Mouse (Mus musculus): ENCODE data around the gene Rnps1. TPM values are rescaled to one million over a fixed set of nuclear protein-coding genes. Genes with fewer than 3 reads are reported as not detected.

Rnps1 gene
- polyA plus RNA-seq, 1 experiment from 2014 or later, result 441 TPM

DNA sequence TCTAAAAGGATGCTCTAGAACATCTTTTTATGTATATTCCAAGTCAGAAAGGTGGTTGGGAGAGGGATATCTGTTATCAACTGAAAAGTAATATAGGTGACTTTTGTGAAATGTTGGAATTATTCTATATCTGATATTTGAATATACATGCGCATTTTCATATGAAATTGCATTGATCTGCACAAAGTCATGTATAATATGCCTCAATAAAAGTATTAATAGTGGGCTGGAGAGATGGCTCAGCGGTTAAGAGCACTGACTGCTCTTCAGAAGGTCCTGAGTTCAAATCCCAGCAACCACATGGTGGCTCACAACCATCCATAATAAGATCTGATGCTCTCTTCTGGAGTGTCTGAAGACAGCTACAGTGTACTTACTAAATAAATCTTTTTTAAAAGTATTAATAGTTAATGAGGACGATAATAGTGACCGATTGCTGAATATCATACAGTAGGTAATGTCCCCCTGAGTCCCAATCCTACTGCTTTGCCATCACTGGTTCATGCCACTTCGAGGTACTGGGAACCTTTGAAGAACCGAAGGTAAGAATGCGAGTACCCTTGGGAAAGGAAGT, 55.1 kb downstream of the Rnps1 start:
- peak overlapping the region; percentile 78 for H3K27ac ChIP-seq (ENCODE audit: low read depth, low read length)
- H3K4me2 ChIP-seq (ENCODE audit: low read depth, low read length, severe bottlenecking), result peak overlapping the region; percentile 98
- 17% methylated on average over 7 of the region's 7 CpGs for WGBS
- H3K27me3 ChIP-seq (ENCODE audit: control insufficient read depth, insufficient read depth, low read length), result no peaks in the 10 kb centered on the region
- peaks cover 9% of the 10 kb centered on the region; the same call in 1 of the 2 replicates for H3K4me1 ChIP-seq (replicated peaks; ENCODE audit: control insufficient read depth, insufficient read depth, low read length)
- H3K36me3 ChIP-seq (ENCODE audit: control insufficient read depth, insufficient read depth, low read length), result no peaks in the 10 kb centered on the region
- peak overlapping the region; percentile 90 for H3K4me3 ChIP-seq (ENCODE audit: low read depth, low read length)
- no peak for DNase-seq (ENCODE audit: low spot score)
- H3K9ac ChIP-seq (ENCODE audit: low read length), result peak overlapping the region; percentile 85
- H3K9me3 ChIP-seq (ENCODE audit: control insufficient read depth, low read length), result no peaks in the 10 kb centered on the region
- ATAC-seq (replicated peaks; ENCODE audit: low FRiP score), result no peak

DNA sequence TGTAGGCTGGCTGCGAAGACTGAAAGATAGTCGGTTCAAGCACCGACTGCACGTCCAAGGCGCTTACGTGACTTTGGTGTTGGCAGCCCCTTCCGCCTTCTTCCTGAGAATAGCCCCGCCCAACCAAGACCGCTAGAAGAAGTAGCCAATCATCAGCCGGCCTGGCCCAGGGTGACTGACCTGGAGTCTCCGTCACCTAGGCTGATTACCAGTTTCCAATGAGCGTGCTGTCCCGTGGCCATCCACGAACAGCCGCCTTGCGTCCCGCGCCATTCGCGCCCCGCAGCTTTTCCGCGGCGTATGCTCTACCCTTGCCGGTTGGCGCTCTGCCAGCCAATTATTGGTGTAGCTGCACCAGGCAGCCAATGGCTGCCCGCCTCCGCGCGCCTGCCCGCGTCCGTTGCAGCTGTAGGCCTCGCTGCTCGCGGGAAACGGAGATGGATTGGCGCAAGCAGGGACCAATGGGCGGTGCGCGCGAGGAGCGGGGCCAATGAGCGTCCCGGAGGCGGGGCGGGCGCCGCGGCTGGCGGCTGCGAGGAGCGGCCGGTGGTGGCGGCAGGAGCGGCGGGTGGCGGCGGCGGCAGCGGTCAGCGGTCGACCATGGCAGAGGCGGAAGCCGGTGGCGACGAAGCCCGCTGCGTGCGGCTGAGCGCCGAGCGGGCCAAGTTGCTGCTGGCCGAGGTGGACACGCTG, 55.7 kb downstream of the Rnps1 start, which contains the start of the genes E4f1 and Pgp:
Gene E4f1 (minus strand): TSS at position 404 of the 693 bp plus-strand sequence.
Gene Pgp (plus strand): TSS at position 483 of the 693 bp plus-strand sequence.
- Histone ChIP-seq H3K36me3 (ENCODE audit: control insufficient read depth, insufficient read depth, low read length) (no peaks in the 10 kb centered on the region), H3K4me2 (ENCODE audit: low read depth, low read length, severe bottlenecking) (peak within 1 kb of the TSS; percentile 98), H3K27ac (ENCODE audit: low read depth, low read length) (peak within 1 kb of the TSS; percentile 78), H3K4me1 (replicated peaks; ENCODE audit: control insufficient read depth, insufficient read depth, low read length) (peaks cover 9% of the 10 kb centered on the region; the same call in 1 of the 2 replicates), H3K27me3 (ENCODE audit: control insufficient read depth, insufficient read depth, low read length) (no peaks in the 10 kb centered on the region), H3K4me3 (ENCODE audit: low read depth, low read length) (peak within 1 kb of the TSS; percentile 90), H3K9me3 (ENCODE audit: control insufficient read depth, low read length) (no peaks in the 10 kb centered on the region), H3K9ac (ENCODE audit: low read length) (peak within 1 kb of the TSS; percentile 85)
- ATAC-seq (replicated peaks; ENCODE audit: low FRiP score) (peak; percentile 97), DNase-seq (ENCODE audit: low spot score) (peak; percentile 99)
- under 1% methylated on average over 60 of the region's 75 CpGs for WGBS

DNA sequence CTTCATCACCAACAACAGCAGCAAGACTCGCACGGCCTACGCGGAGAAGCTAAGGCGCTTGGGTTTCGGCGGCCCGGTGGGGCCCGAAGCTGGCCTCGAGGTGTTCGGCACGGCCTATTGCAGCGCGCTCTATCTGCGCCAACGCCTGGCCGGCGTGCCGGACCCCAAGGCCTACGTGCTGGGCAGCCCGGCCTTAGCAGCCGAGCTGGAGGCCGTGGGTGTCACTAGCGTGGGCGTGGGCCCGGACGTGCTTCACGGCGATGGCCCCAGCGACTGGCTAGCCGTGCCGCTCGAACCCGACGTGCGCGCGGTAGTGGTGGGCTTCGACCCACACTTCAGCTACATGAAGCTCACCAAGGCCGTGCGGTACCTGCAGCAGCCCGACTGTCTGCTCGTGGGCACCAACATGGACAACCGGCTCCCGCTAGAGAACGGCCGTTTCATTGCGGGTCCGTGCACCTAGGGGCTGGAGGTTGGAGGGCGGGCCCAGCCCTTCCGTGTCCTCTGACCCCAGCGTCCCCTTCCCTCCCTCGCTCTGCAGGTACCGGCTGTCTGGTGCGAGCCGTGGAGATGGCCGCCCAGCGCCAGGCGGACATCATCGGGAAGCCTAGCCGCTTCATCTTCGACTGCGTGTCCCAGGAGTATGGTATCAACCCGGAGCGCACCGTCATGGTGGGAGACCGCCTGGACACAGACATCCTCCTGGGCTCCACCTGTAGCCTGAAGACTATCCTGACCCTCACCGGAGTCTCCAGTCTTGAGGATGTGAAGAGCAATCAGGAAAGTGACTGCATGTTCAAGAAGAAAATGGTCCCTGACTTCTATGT, 56.5 kb downstream of the Rnps1 start:
- Histone ChIP-seq H3K4me1 (replicated peaks; ENCODE audit: control insufficient read depth, insufficient read depth, low read length) (peaks cover 9% of the 10 kb centered on the region; the same call in 1 of the 2 replicates), H3K4me3 (ENCODE audit: low read depth, low read length) (peak overlapping the region; percentile 90), H3K9me3 (ENCODE audit: control insufficient read depth, low read length) (no peaks in the 10 kb centered on the region), H3K9ac (ENCODE audit: low read length) (peak overlapping the region; percentile 85), H3K36me3 (ENCODE audit: control insufficient read depth, insufficient read depth, low read length) (no peaks in the 10 kb centered on the region; the same call in 1 of the 2 replicates), H3K4me2 (ENCODE audit: low read depth, low read length, severe bottlenecking) (peak overlapping the region; percentile 98), H3K27me3 (ENCODE audit: control insufficient read depth, insufficient read depth, low read length) (no peaks in the 10 kb centered on the region), H3K27ac (ENCODE audit: low read depth, low read length) (peak overlapping the region; percentile 43)
- ATAC-seq (replicated peaks; ENCODE audit: low FRiP score) (peak; percentile 36), DNase-seq (ENCODE audit: low spot score) (peak; percentile 75)
- 2% methylated on average over 66 of the region's 68 CpGs for WGBS

DNA sequence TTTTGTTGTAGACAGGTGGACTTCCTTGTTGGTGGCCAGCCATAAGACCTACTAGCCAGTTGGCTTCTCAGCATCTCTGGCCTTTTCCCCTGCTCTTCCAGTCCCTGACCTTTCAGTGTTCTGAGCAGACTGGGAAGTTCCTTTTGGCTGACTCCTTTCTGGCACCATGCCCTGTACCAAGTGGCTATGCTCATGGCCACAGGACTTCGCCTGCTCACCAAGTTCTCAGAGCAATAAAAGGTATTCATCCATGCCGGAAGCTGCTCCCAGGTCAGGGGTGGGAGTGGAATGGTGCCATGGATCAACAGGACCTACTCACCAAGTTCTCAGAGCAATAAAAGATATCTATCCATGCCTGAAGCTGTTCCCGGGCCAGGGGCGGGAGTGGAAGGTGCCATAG, 58.1 kb downstream of the Rnps1 start:
- H3K4me1 ChIP-seq (replicated peaks; ENCODE audit: control insufficient read depth, insufficient read depth, low read length), result peaks cover 9% of the 10 kb centered on the region; the same call in 1 of the 2 replicates
- WGBS, result 87% methylated on average over 4 of the region's 4 CpGs
- H3K4me3 ChIP-seq (ENCODE audit: low read depth, low read length), result peak overlapping the region; percentile 90; the same call in 1 of the 2 replicates
- no peak for ATAC-seq (replicated peaks; ENCODE audit: low FRiP score)
- no peaks in the 10 kb centered on the region for H3K27me3 ChIP-seq (ENCODE audit: control insufficient read depth, insufficient read depth, low read length)
- H3K36me3 ChIP-seq (ENCODE audit: control insufficient read depth, insufficient read depth, low read length), result peaks cover 5% of the 10 kb centered on the region; the same call in 1 of the 2 replicates
- no peak overlapping the region for H3K9ac ChIP-seq (ENCODE audit: low read length)
- no peaks in the 10 kb centered on the region for H3K9me3 ChIP-seq (ENCODE audit: control insufficient read depth, low read length)
- DNase-seq (ENCODE audit: low spot score), result no peak
- peak overlapping the region; percentile 98; the same call in 1 of the 2 replicates for H3K4me2 ChIP-seq (ENCODE audit: low read depth, low read length, severe bottlenecking)
- H3K27ac ChIP-seq (ENCODE audit: low read depth, low read length), result no peak overlapping the region

DNA sequence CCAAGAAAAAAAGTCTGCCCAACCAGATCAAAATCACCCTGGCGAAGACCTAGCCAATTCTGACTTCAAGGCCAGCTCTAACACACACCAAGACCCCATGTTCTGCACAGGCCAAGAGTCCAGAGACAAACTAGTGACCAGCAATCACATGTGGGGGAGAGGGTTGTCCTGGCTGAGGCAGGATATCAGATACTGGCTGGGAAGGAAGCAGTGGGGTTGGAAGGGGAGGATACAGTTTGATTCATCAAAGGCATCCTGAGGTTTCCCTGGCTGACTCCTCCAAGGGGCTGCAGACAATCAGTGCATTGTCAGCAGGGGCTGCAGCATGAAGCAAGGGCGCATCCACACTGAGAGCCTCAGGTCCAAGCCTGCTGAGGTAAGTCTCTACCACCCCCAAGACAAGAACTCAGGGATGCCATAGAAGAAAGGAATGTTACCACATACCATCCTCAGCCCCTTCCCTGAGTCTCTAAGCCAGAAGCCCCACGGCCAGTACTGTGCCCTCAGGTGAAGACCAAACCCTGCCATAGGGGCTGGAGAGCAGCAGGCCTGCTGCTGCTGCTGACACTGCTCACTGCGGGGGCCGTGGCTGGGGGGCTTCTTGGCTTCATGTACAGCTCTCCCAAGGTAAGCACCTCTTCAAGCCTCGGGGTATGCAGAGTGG, 59.4 kb downstream of the Rnps1 start, which contains the start of gene Bricd5:
Gene Bricd5 (plus strand): TSS at position 273 of the 664 bp plus-strand sequence.
- H3K9me3 ChIP-seq (ENCODE audit: control insufficient read depth, low read length), result no peaks in the 10 kb centered on the region
- H3K4me3 ChIP-seq (ENCODE audit: low read depth, low read length), result peak within 1 kb of the TSS; percentile 90; the same call in 1 of the 2 replicates
- ATAC-seq (replicated peaks; ENCODE audit: low FRiP score), result no peak
- H3K27me3 ChIP-seq (ENCODE audit: control insufficient read depth, insufficient read depth, low read length), result no peaks in the 10 kb centered on the region
- peaks cover 5% of the 10 kb centered on the region; the same call in 1 of the 2 replicates for H3K36me3 ChIP-seq (ENCODE audit: control insufficient read depth, insufficient read depth, low read length)
- H3K9ac ChIP-seq (ENCODE audit: low read length), result no peak within 1 kb of the TSS
- 72% methylated on average over 6 of the region's 6 CpGs for WGBS
- DNase-seq (ENCODE audit: low spot score), result no peak
- H3K4me1 ChIP-seq (replicated peaks; ENCODE audit: control insufficient read depth, insufficient read depth, low read length), result peaks cover 14% of the 10 kb centered on the region
- H3K27ac ChIP-seq (ENCODE audit: low read depth, low read length), result no peak within 1 kb of the TSS
- no peak within 1 kb of the TSS for H3K4me2 ChIP-seq (ENCODE audit: low read depth, low read length, severe bottlenecking)

DNA sequence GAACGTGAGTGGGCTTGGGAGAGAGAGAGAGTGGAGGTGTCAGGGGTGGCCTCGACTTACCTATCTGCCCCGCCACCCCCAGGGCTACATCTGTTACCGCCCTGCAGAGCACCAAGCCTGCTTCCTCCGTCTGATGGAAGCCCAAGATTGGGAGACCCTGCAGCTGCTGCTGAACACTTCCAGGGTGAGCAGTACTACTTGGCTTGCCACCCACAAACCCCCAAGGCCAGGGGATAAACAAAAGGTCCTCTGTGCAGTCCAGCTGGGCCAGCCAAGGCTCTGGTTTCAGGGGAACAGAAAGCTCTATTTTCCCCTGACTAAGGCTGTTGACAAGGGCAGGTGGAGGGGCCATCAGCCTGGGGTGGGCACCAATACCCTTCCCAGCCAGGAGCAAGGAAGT, 60.2 kb downstream of the Rnps1 start:
- Histone ChIP-seq H3K27me3 (ENCODE audit: control insufficient read depth, insufficient read depth, low read length) (no peaks in the 10 kb centered on the region), H3K27ac (ENCODE audit: low read depth, low read length) (no peak overlapping the region), H3K36me3 (ENCODE audit: control insufficient read depth, insufficient read depth, low read length) (peaks cover 5% of the 10 kb centered on the region; the same call in 1 of the 2 replicates), H3K4me3 (ENCODE audit: low read depth, low read length) (no peak overlapping the region), H3K9me3 (ENCODE audit: control insufficient read depth, low read length) (no peaks in the 10 kb centered on the region), H3K4me2 (ENCODE audit: low read depth, low read length, severe bottlenecking) (no peak overlapping the region), H3K4me1 (replicated peaks; ENCODE audit: control insufficient read depth, insufficient read depth, low read length) (peaks cover 14% of the 10 kb centered on the region), H3K9ac (ENCODE audit: low read length) (no peak overlapping the region)
- ATAC-seq (replicated peaks; ENCODE audit: low FRiP score) (no peak), DNase-seq (ENCODE audit: low spot score) (no peak)
- 85% methylated on average over 5 of the region's 5 CpGs for WGBS

All from forebrain, embryonic 11.5 days (tissue).